Mouse (Mus musculus) right cerebral cortex, postnatal 4 days (tissue): Measurements from ENCODE around the gene Gm29564.
"Not testable (repeated sequence)": the region's sequence is repeated elsewhere in the genome, so short reads cannot be mapped to it uniquely, and the experiment has no call there.

Experiments
- DNase-seq: peaks from one replicate; pipeline ENCODE4 v3.0.0-alpha.2; 2022

Gene Gm29564

GRCm38 (mm10) chrY:78212693-78213092, at the start of gene Gm29564:
Gene Gm29564, plus strand, starts transcription at chrY:78212993.
- not testable (repeated sequence) for DNase-seq
